Mouse (Mus musculus) heart, adult 9 months (tissue): ENCODE data around the gene Zfp820.
"Not testable (repeated sequence)": the region's sequence is repeated elsewhere in the genome, so short reads cannot be mapped to it uniquely, and the experiment has no call there.

Experiments
- DNase-seq, 2 experiments: peaks; one replicate each; pipeline ENCODE4 v3.0.0; 2022; ENCODE audit warnings: low spot score in 2 of 2

Zfp820 gene

GRCm38 (mm10) chr17:21845545-21846321 is at the start of gene Zfp820:
Gene Zfp820 (minus strand): TSS chr17:21845772.
- peak; percentile 72 to 79 for DNase-seq

GRCm38 (mm10) chr17:21871256-21871655 is 25.7 kb upstream of the Zfp820 start:
- DNase-seq, result no peak

- DNase-seq, result not testable (repeated sequence)
Measured at GRCm38 (mm10) chr17:21846322-21846582, 680 bp upstream of the Zfp820 start.

- no peak for DNase-seq
Measured at GRCm38 (mm10) chr17:21838510-21838909, 7.1 kb downstream of the Zfp820 start.

GRCm38 (mm10) chr17:21801373-21801772 is 44.2 kb downstream of the Zfp820 start:
- not testable (repeated sequence) for DNase-seq

- no peak for DNase-seq
Measured at GRCm38 (mm10) chr17:21792256-21792655, 53.3 kb downstream of the Zfp820 start.

GRCm38 (mm10) chr17:21770336-21770735 is 75.2 kb downstream of the Zfp820 start:
- DNase-seq, result no peak
